Mouse (Mus musculus) CH12.LX (cell line): ENCODE results near the gene Grk5. TPM values are rescaled to one million over a fixed set of nuclear protein-coding genes. Genes with fewer than 3 reads are reported as not detected.

Source experiments
- DNase-seq: peaks from one replicate; pipeline ENCODE4 v3.0.0-alpha.2; 2013; ENCODE audit errors: extremely low read depth
- H3K27ac ChIP-seq: 2 replicates; pipeline ENCODE4 v1.5.1; 2012; ENCODE audit warnings: low read depth, mild to moderate bottlenecking, control low read depth, moderate library complexity; ENCODE audit not compliant: insufficient read depth
- H3K27me3 ChIP-seq: replicated peaks from 2 replicates; pipeline ENCODE3; 2012; ENCODE audit warnings: inconsistent platforms
- H3K36me3 ChIP-seq, 2 experiments: replicated peaks in 1 of 2; 2 replicates each; pipeline versions ENCODE3 to v1.6.1; 2012; ENCODE audit warnings: inconsistent platforms in 1 of 2, low read length in 1 of 2, mild to moderate bottlenecking in 1 of 2, mixed read lengths in 1 of 2, moderate library complexity in 1 of 2; ENCODE audit not compliant: control insufficient read depth in 1 of 2, insufficient read depth in 1 of 2
- H3K4me1 ChIP-seq, 2 experiments: 2 replicates each; pipeline ENCODE4 v1.6.1; 2012; ENCODE audit warnings: inconsistent platforms in 1 of 2, moderate library complexity in 1 of 2; ENCODE audit not compliant: insufficient read depth in 2 of 2, control insufficient read depth in 1 of 2
- H3K4me2 ChIP-seq: 2 replicates; pipeline ENCODE4 v1.6.1; 2012; ENCODE audit warnings: low read depth, mild to moderate bottlenecking, control low read depth; ENCODE audit not compliant: poor library complexity, insufficient read depth, severe bottlenecking
- H3K4me3 ChIP-seq, 3 experiments: fragments of 150-350 bp in 1 of 3; sonication (generic) in 1 of 3; replicated peaks in 1 of 3; 2 replicates each; pipeline versions ENCODE3 to v1.5.1; 2011 to 2012; ENCODE audit warnings: low read depth in 2 of 3, low read length in 2 of 3, mild to moderate bottlenecking in 2 of 3, moderate library complexity in 2 of 3, control low read depth in 1 of 3, improper control_type of control experiment in 1 of 3, inconsistent platforms in 1 of 3, mixed read lengths in 1 of 3; ENCODE audit not compliant: poor library complexity in 1 of 3
- H3K79me2 ChIP-seq: replicated peaks from 2 replicates; pipeline ENCODE4 v1.6.1; 2012; ENCODE audit warnings: mild to moderate bottlenecking, moderate library complexity; ENCODE audit not compliant: control insufficient read depth, poor library complexity, insufficient read depth, severe bottlenecking; ENCODE audit errors: extremely low read depth
- H3K9ac ChIP-seq: 2 replicates; pipeline ENCODE4 v1.6.1; 2012; ENCODE audit warnings: low read depth, mild to moderate bottlenecking, control low read depth, moderate library complexity; ENCODE audit not compliant: insufficient read depth
- H3K9me3 ChIP-seq: replicated peaks from 2 replicates; pipeline ENCODE3; 2012; ENCODE audit warnings: low read length, inconsistent platforms, mixed read lengths
- BHLHE40 ChIP-seq: IDR thresholded peaks from 2 replicates; pipeline ENCODE4 v1.6.1; 2011; ENCODE audit warnings: mild to moderate bottlenecking, low read depth, low read length, improper control_type of control experiment
- CHD2 ChIP-seq: IDR thresholded peaks from 2 replicates; pipeline ENCODE4 v1.6.1; 2011; ENCODE audit warnings: low read length, improper control_type of control experiment
- E2F4 ChIP-seq: IDR thresholded peaks from 2 replicates; pipeline ENCODE4 v1.6.1; 2011; ENCODE audit warnings: low read depth, low read length, improper control_type of control experiment; ENCODE audit not compliant: insufficient replicate concordance
- ELF1 ChIP-seq: IDR thresholded peaks from 2 replicates; pipeline ENCODE4 v1.6.1; 2014; ENCODE audit warnings: low read depth, mild to moderate bottlenecking, inconsistent platforms, low read length, improper control_type of control experiment
- EP300 ChIP-seq: IDR thresholded peaks from 2 replicates; pipeline ENCODE4 v1.6.1; 2011; ENCODE audit warnings: low read length, improper control_type of control experiment
- GABPA ChIP-seq: IDR thresholded peaks from 2 replicates; pipeline ENCODE4 v1.6.1; 2012; ENCODE audit warnings: low read depth, low read length, improper control_type of control experiment, inconsistent platforms; ENCODE audit not compliant: insufficient replicate concordance
- JUN ChIP-seq: IDR thresholded peaks from 2 replicates; pipeline ENCODE4 v1.6.1; 2011; ENCODE audit warnings: low read depth, mild to moderate bottlenecking, low read length, improper control_type of control experiment, moderate library complexity; ENCODE audit not compliant: insufficient read depth
- JUND ChIP-seq: conservative IDR thresholded peaks from 2 replicates; pipeline ENCODE4 v1.6.1; 2011; ENCODE audit warnings: low read depth, low read length, improper control_type of control experiment
- KAT2A ChIP-seq: IDR thresholded peaks from 2 replicates; pipeline ENCODE4 v1.6.1; 2012; ENCODE audit warnings: low read length, improper control_type of control experiment, inconsistent platforms; ENCODE audit not compliant: insufficient replicate concordance
- MAFK ChIP-seq: IDR thresholded peaks from 2 replicates; pipeline ENCODE4 v1.6.1; 2011; ENCODE audit warnings: low read length, improper control_type of control experiment; ENCODE audit not compliant: insufficient replicate concordance
- MXI1 ChIP-seq: IDR thresholded peaks from 2 replicates; pipeline ENCODE4 v1.6.1; 2011; ENCODE audit warnings: mild to moderate bottlenecking, low read depth, low read length, improper control_type of control experiment
- NELFE ChIP-seq: IDR thresholded peaks from 2 replicates; pipeline ENCODE4 v1.6.1; 2011; ENCODE audit warnings: low read depth, low read length, improper control_type of control experiment
- PAX5 ChIP-seq: IDR thresholded peaks from 2 replicates; pipeline ENCODE4 v1.6.1; 2012; ENCODE audit warnings: low read length, inconsistent platforms, mixed read lengths
- SIN3A ChIP-seq: IDR thresholded peaks from 2 replicates; pipeline ENCODE4 v1.6.1; 2012; ENCODE audit warnings: low read length, improper control_type of control experiment, inconsistent platforms
- USF2 ChIP-seq: conservative IDR thresholded peaks from 2 replicates; pipeline ENCODE4 v1.6.1; 2011; ENCODE audit warnings: low read depth, low read length, improper control_type of control experiment
- ZC3H11A ChIP-seq: IDR thresholded peaks from 2 replicates; pipeline ENCODE4 v1.6.1; 2012; ENCODE audit warnings: low read depth, mild to moderate bottlenecking, inconsistent platforms, low read length, improper control_type of control experiment
- ZKSCAN1 ChIP-seq: IDR thresholded peaks from 2 replicates; pipeline ENCODE4 v1.6.1; 2012; ENCODE audit warnings: low read depth, inconsistent platforms, low read length, improper control_type of control experiment, borderline replicate concordance
- ZMIZ1 ChIP-seq: IDR thresholded peaks from 2 replicates; pipeline ENCODE4 v1.6.1; 2012; ENCODE audit warnings: low read depth, mild to moderate bottlenecking, inconsistent platforms, low read length, improper control_type of control experiment
- dilution Hi-C: fragments of 300-500 bp; cut with MboI; formaldehyde crosslinking; loops from 2 replicates; pipeline ENCODE4 v1.14.3; 2020; ENCODE audit warnings: low sequenced_read_pairs; ENCODE audit not compliant: extremely low pct_unique_long_range_greater_than_20kb, extremely low pct_ligation_motif_present
- in situ Hi-C: fragments of 300-500 bp; cut with MboI; formaldehyde crosslinking; loops from 3 replicates; pipeline ENCODE4 v1.14.3; 2019; ENCODE audit warnings: low sequenced_read_pairs, low pct_ligation_motif_present, low pct_unique_long_range_greater_than_20kb, mixed read lengths
- polyA plus RNA-seq: library from polyadenylated mRNA; unstranded; fragments of >175 nt; gene quantifications from 2 replicates; pipeline ENCODE4 v1.2.1, GENCODE M21; 2012; ENCODE audit warnings: low read depth; ENCODE audit not compliant: insufficient read length
- total RNA-seq, 2 experiments: library from RNA; depleted of rRNA; stranded (reverse); fragments of 300-350 nt in 1 of 2; fragments of >200 nt in 1 of 2; gene quantifications; 2 replicates each; pipeline ENCODE4 v1.2.3; 2012 to 2014

Grk5 gene
- total and polyA plus RNA-seq, 3 experiments, result 5.7 to 11.5 (median 7.6) TPM

GRCm38 (mm10) chr19:61080251-61080749, 190.8 kb downstream of the Grk5 start:
- no peak overlapping the region for H3K4me3 ChIP-seq
- no peaks in the 10 kb centered on the region for H3K79me2 ChIP-seq
- H3K9me3 ChIP-seq, result no peaks in the 10 kb centered on the region
- H3K4me1 ChIP-seq, result peaks cover 12 to 19% of the 10 kb centered on the region in 2 experiments
- dilution Hi-C loops (no loop called here), in situ Hi-C loops (loop anchor here (5.0 kb wide), 1 partner anchor 193 kb away; the partner anchor contains the start of gene Grk5)
- no peak for TF ChIP-seq CHD2
- TF ChIP-seq ELF1, result no peak
- no peak for TF ChIP-seq JUN
- no peak for DNase-seq
- H3K36me3 ChIP-seq, result peaks cover 21 to 73% of the 10 kb centered on the region in 2 experiments
- H3K4me2 ChIP-seq, result no peak overlapping the region
- no peak overlapping the region for H3K9ac ChIP-seq
- no peaks in the 10 kb centered on the region for H3K27me3 ChIP-seq
- no peak overlapping the region for H3K27ac ChIP-seq

GRCm38 (mm10) chr19:61083006-61083405, 193.5 kb downstream of the Grk5 start:
- Histone ChIP-seq H3K4me3 (no peak overlapping the region), H3K27ac (no peak overlapping the region), H3K79me2 (no peaks in the 10 kb centered on the region), H3K4me2 (no peak overlapping the region), H3K36me3 (peaks cover 17 to 83% of the 10 kb centered on the region in 2 experiments), H3K27me3 (no peaks in the 10 kb centered on the region), H3K4me1 (peaks cover 12 to 19% of the 10 kb centered on the region in 2 experiments), H3K9me3 (no peaks in the 10 kb centered on the region), H3K9ac (no peak overlapping the region)
- in situ Hi-C loops, result loop anchor here (5.0 kb wide), 1 partner anchor 196 kb away; the partner anchor contains the start of gene Grk5
- no peak for DNase-seq
- no peak for TF ChIP-seq E2F4
- no peak for TF ChIP-seq ZKSCAN1
- no peak for TF ChIP-seq JUND
- no peak for TF ChIP-seq EP300
- TF ChIP-seq KAT2A, result no peak
- no peak for TF ChIP-seq MAFK
- no peak for TF ChIP-seq USF2
- no peak for TF ChIP-seq SIN3A
- no peak for TF ChIP-seq ZMIZ1
- TF ChIP-seq GABPA, result no peak
- no peak for TF ChIP-seq BHLHE40
- TF ChIP-seq NELFE, result no peak
- no peak for TF ChIP-seq ZC3H11A
- TF ChIP-seq PAX5, result no peak
- TF ChIP-seq CHD2, result no peak
- TF ChIP-seq MXI1, result no peak
- dilution Hi-C loops, result no loop called here
